Mouse (Mus musculus): ENCODE measurements around the gene Fntb.

The Fntb gene

GRCm38 (mm10) chr12:76889404-76890184, 124.2 kb downstream of the Fntb start:
- no peak for DNase-seq (ENCODE audit: low spot score)

GRCm38 (mm10) chr12:76891160-76891559, 125.8 kb downstream of the Fntb start:
- DNase-seq (ENCODE audit: low spot score) = no peak

- DNase-seq (ENCODE audit: low spot score) = no peak
Measured at GRCm38 (mm10) chr12:76892910-76893695, 127.7 kb downstream of the Fntb start.

- DNase-seq (ENCODE audit: low spot score) = no peak
Measured at GRCm38 (mm10) chr12:76894792-76895559, 129.6 kb downstream of the Fntb start.

GRCm38 (mm10) chr12:76895777-76896176, 130.4 kb downstream of the Fntb start:
- DNase-seq (ENCODE audit: low spot score) = peak; percentile 20

GRCm38 (mm10) chr12:76896566-76896965, 131.2 kb downstream of the Fntb start:
- no peak for DNase-seq (ENCODE audit: low spot score)

- DNase-seq (ENCODE audit: low spot score) = no peak
Measured at GRCm38 (mm10) chr12:76897006-76897405, 131.6 kb downstream of the Fntb start.

- DNase-seq (ENCODE audit: low spot score) = no peak
Measured at GRCm38 (mm10) chr12:76898141-76898540, 132.8 kb downstream of the Fntb start.

GRCm38 (mm10) chr12:76899261-76899975, 134.0 kb downstream of the Fntb start:
- DNase-seq (ENCODE audit: low spot score) = no peak

GRCm38 (mm10) chr12:76901508-76902294, 136.3 kb downstream of the Fntb start:
- no peak for DNase-seq (ENCODE audit: low spot score)

GRCm38 (mm10) chr12:76906278-76906677, 140.9 kb downstream of the Fntb start:
- no peak for DNase-seq (ENCODE audit: low spot score)

GRCm38 (mm10) chr12:76909218-76909617, 143.8 kb downstream of the Fntb start:
- DNase-seq (ENCODE audit: low spot score) = no peak

- no peak for DNase-seq (ENCODE audit: low spot score)
Measured at GRCm38 (mm10) chr12:76910258-76910940, 145.0 kb downstream of the Fntb start.

GRCm38 (mm10) chr12:76911171-76911726, 145.9 kb downstream of the Fntb start:
- DNase-seq (ENCODE audit: low spot score) = no peak

GRCm38 (mm10) chr12:76912193-76912592, 146.8 kb downstream of the Fntb start:
- DNase-seq (ENCODE audit: low spot score) = no peak

- peak; percentile 39 for DNase-seq (ENCODE audit: low spot score)
Measured at GRCm38 (mm10) chr12:76916163-76916562, 150.8 kb downstream of the Fntb start.

- DNase-seq (ENCODE audit: low spot score) = no peak
Measured at GRCm38 (mm10) chr12:76918113-76918512, 152.7 kb downstream of the Fntb start.

- no peak for DNase-seq (ENCODE audit: low spot score)
Measured at GRCm38 (mm10) chr12:76918855-76919254, 153.5 kb downstream of the Fntb start.

- DNase-seq (ENCODE audit: low spot score) = no peak
Measured at GRCm38 (mm10) chr12:76920398-76920797, 155.0 kb downstream of the Fntb start.

- no peak for DNase-seq (ENCODE audit: low spot score)
Measured at GRCm38 (mm10) chr12:76920990-76921389, 155.6 kb downstream of the Fntb start.
